Mouse (Mus musculus): ENCODE measurements around the gene Col5a3. TPM values are rescaled to one million over a fixed set of nuclear protein-coding genes. Genes with fewer than 3 reads are reported as not detected.

Gene Col5a3
- polyA plus RNA-seq, 1 experiment from 2014 or later, result not detected

- Histone ChIP-seq H3K27ac (no peak overlapping the region), H3K79me2 (ENCODE audit: inconsistent target) (no peaks in the 10 kb centered on the region), H3K36me3 (ENCODE audit: inconsistent target) (no peaks in the 10 kb centered on the region), H3K4me3 (ENCODE audit: inconsistent target) (no peak overlapping the region)
- 74% methylated on average over 5 of the region's 5 CpGs for WGBS (ENCODE audit: missing documents)
Observed at GRCm38 (mm10) chr9:20825781-20826180, 10.9 kb upstream of the Col5a3 start.

- Histone ChIP-seq H3K36me3 (ENCODE audit: inconsistent target) (no peaks in the 10 kb centered on the region), H3K27ac (no peak overlapping the region), H3K4me3 (ENCODE audit: inconsistent target) (no peak overlapping the region), H3K79me2 (ENCODE audit: inconsistent target) (no peaks in the 10 kb centered on the region)
- 90% methylated on average over 2 of the region's 3 CpGs for WGBS (ENCODE audit: missing documents)
Observed at GRCm38 (mm10) chr9:20822821-20823220, 8.0 kb upstream of the Col5a3 start.

GRCm38 (mm10) chr9:20820001-20820400, 5.1 kb upstream of the Col5a3 start:
- Histone ChIP-seq H3K27ac (no peak overlapping the region), H3K4me3 (ENCODE audit: inconsistent target) (no peak overlapping the region), H3K36me3 (ENCODE audit: inconsistent target) (no peaks in the 10 kb centered on the region), H3K79me2 (ENCODE audit: inconsistent target) (no peaks in the 10 kb centered on the region)
- WGBS (ENCODE audit: missing documents), result 92% methylated on average over 5 of the region's 5 CpGs

GRCm38 (mm10) chr9:20818236-20818635, 3.4 kb upstream of the Col5a3 start, which contains the start of gene Rdh8:
Gene Rdh8 (plus strand): TSS chr9:20818503.
- no peak within 1 kb of the TSS for H3K27ac ChIP-seq
- WGBS (ENCODE audit: missing documents), result 91% methylated on average over 6 of the region's 6 CpGs

GRCm38 (mm10) chr9:20812537-20813271, 2.2 kb downstream of the Col5a3 start:
- Histone ChIP-seq H3K79me2 (ENCODE audit: inconsistent target) (no peaks in the 10 kb centered on the region), H3K4me3 (ENCODE audit: inconsistent target) (no peak overlapping the region), H3K27ac (no peak overlapping the region), H3K36me3 (ENCODE audit: inconsistent target) (no peaks in the 10 kb centered on the region)
- WGBS (ENCODE audit: missing documents), result 12% methylated on average over 19 of the region's 19 CpGs

More at GRCm38 (mm10) chr9:20818236-20818635, 3.4 kb upstream of the Col5a3 start, which contains the start of gene Rdh8:
- no peaks in the 10 kb centered on the region for H3K79me2 ChIP-seq (ENCODE audit: inconsistent target)
- no peaks in the 10 kb centered on the region for H3K36me3 ChIP-seq (ENCODE audit: inconsistent target)
- H3K4me3 ChIP-seq (ENCODE audit: inconsistent target), result no peak within 1 kb of the TSS

- Histone ChIP-seq H3K36me3 (ENCODE audit: inconsistent target) (no peaks in the 10 kb centered on the region), H3K79me2 (ENCODE audit: inconsistent target) (no peaks in the 10 kb centered on the region), H3K27ac (no peak overlapping the region), H3K4me3 (ENCODE audit: inconsistent target) (no peak overlapping the region)
- 57% methylated on average over 1 of the region's 1 CpGs for WGBS (ENCODE audit: missing documents)
Observed at GRCm38 (mm10) chr9:20810773-20811172, 4.1 kb downstream of the Col5a3 start.

GRCm38 (mm10) chr9:20810271-20810670, 4.6 kb downstream of the Col5a3 start:
- Histone ChIP-seq H3K36me3 (ENCODE audit: inconsistent target) (no peaks in the 10 kb centered on the region), H3K4me3 (ENCODE audit: inconsistent target) (no peak overlapping the region), H3K27ac (no peak overlapping the region), H3K79me2 (ENCODE audit: inconsistent target) (no peaks in the 10 kb centered on the region)
- 57% methylated on average over 4 of the region's 4 CpGs for WGBS (ENCODE audit: missing documents)

- Histone ChIP-seq H3K79me2 (ENCODE audit: inconsistent target) (no peaks in the 10 kb centered on the region), H3K36me3 (ENCODE audit: inconsistent target) (no peaks in the 10 kb centered on the region), H3K4me3 (ENCODE audit: inconsistent target) (no peak overlapping the region), H3K27ac (no peak overlapping the region)
- WGBS (ENCODE audit: missing documents), result 54% methylated on average over 5 of the region's 5 CpGs
Observed at GRCm38 (mm10) chr9:20805706-20806105, 9.2 kb downstream of the Col5a3 start.

GRCm38 (mm10) chr9:20805159-20805495, 9.7 kb downstream of the Col5a3 start:
- no peak overlapping the region for H3K27ac ChIP-seq
- H3K79me2 ChIP-seq (ENCODE audit: inconsistent target), result no peaks in the 10 kb centered on the region
- H3K4me3 ChIP-seq (ENCODE audit: inconsistent target), result no peak overlapping the region
- no peaks in the 10 kb centered on the region for H3K36me3 ChIP-seq (ENCODE audit: inconsistent target)
- 83% methylated on average over 3 of the region's 3 CpGs for WGBS (ENCODE audit: missing documents)

GRCm38 (mm10) chr9:20804266-20805158, 10.4 kb downstream of the Col5a3 start:
- no peaks in the 10 kb centered on the region for H3K36me3 ChIP-seq (ENCODE audit: inconsistent target)
- 64% methylated on average over 13 of the region's 13 CpGs for WGBS (ENCODE audit: missing documents)
- no peak overlapping the region for H3K27ac ChIP-seq
- H3K79me2 ChIP-seq (ENCODE audit: inconsistent target), result no peaks in the 10 kb centered on the region
- H3K4me3 ChIP-seq (ENCODE audit: inconsistent target), result no peak overlapping the region

- Histone ChIP-seq H3K36me3 (ENCODE audit: inconsistent target) (no peaks in the 10 kb centered on the region), H3K79me2 (ENCODE audit: inconsistent target) (no peaks in the 10 kb centered on the region), H3K27ac (no peak overlapping the region), H3K4me3 (ENCODE audit: inconsistent target) (no peak overlapping the region)
- WGBS (ENCODE audit: missing documents), result 3% methylated on average over 7 of the region's 7 CpGs
Observed at GRCm38 (mm10) chr9:20794108-20794806, 20.6 kb downstream of the Col5a3 start.

- Histone ChIP-seq H3K79me2 (ENCODE audit: inconsistent target) (no peaks in the 10 kb centered on the region), H3K27ac (no peak overlapping the region), H3K4me3 (ENCODE audit: inconsistent target) (no peak overlapping the region), H3K36me3 (ENCODE audit: inconsistent target) (no peaks in the 10 kb centered on the region)
- 90% methylated on average over 3 of the region's 3 CpGs for WGBS (ENCODE audit: missing documents)
Observed at GRCm38 (mm10) chr9:20790345-20790744, 24.5 kb downstream of the Col5a3 start.

GRCm38 (mm10) chr9:20789651-20790050, 25.2 kb downstream of the Col5a3 start:
- no peak overlapping the region for H3K4me3 ChIP-seq (ENCODE audit: inconsistent target)
- H3K27ac ChIP-seq, result no peak overlapping the region
- no peaks in the 10 kb centered on the region for H3K79me2 ChIP-seq (ENCODE audit: inconsistent target)
- no peaks in the 10 kb centered on the region for H3K36me3 ChIP-seq (ENCODE audit: inconsistent target)
- WGBS (ENCODE audit: missing documents), result 80% methylated on average over 3 of the region's 4 CpGs

GRCm38 (mm10) chr9:20787992-20788391, 26.9 kb downstream of the Col5a3 start:
- H3K36me3 ChIP-seq (ENCODE audit: inconsistent target), result no peaks in the 10 kb centered on the region
- no peak overlapping the region for H3K27ac ChIP-seq
- H3K79me2 ChIP-seq (ENCODE audit: inconsistent target), result no peaks in the 10 kb centered on the region
- 79% methylated on average over 8 of the region's 8 CpGs for WGBS (ENCODE audit: missing documents)
- H3K4me3 ChIP-seq (ENCODE audit: inconsistent target), result no peak overlapping the region
